Mouse (Mus musculus) hindbrain, postnatal 0 days (tissue): ENCODE results near the gene Prpf31. TPM values are rescaled to one million over a fixed set of nuclear protein-coding genes. Genes with fewer than 3 reads are reported as not detected.

Experiments used
- ATAC-seq: fragments of 200-750 bp; cut with Nextera tagmentation; 2 replicates; pipeline ENCODE4 v1.8.0; 2017; ENCODE audit warnings: mild to moderate bottlenecking, moderate TSS enrichment, moderate library complexity
- DNase-seq: peaks from one replicate; pipeline ENCODE4 v3.0.0-alpha.2; 2015; ENCODE audit warnings: low spot score
- H3K27ac ChIP-seq: fragments of 300-500 bp; sonication (generic); 2 replicates; pipeline ENCODE4 v1.5.1; 2014; ENCODE audit warnings: mild to moderate bottlenecking
- H3K27me3 ChIP-seq: fragments of 300-500 bp; sonication (generic); 2 replicates; pipeline ENCODE4 v1.6.1; 2014; ENCODE audit warnings: low read length, mixed read lengths; ENCODE audit not compliant: insufficient read depth
- H3K36me3 ChIP-seq: fragments of 300-500 bp; sonication (generic); 2 replicates; pipeline ENCODE4 v1.6.1; 2014; ENCODE audit warnings: low read length, mixed read lengths; ENCODE audit not compliant: insufficient read depth
- H3K4me1 ChIP-seq: fragments of 300-500 bp; sonication (generic); 2 replicates; pipeline ENCODE4 v1.6.1; 2014; ENCODE audit warnings: antibody characterized with exemption, low read length, mixed read lengths; ENCODE audit not compliant: insufficient read depth
- H3K4me2 ChIP-seq: fragments of 300-500 bp; sonication (generic); 2 replicates; pipeline ENCODE4 v1.6.1; 2014; ENCODE audit warnings: low read depth, mild to moderate bottlenecking, low read length, moderate library complexity, mixed read lengths
- H3K4me3 ChIP-seq: fragments of 300-500 bp; sonication (generic); 2 replicates; pipeline ENCODE4 v1.5.1; 2014; ENCODE audit warnings: low read length
- H3K9ac ChIP-seq: fragments of 300-500 bp; sonication (generic); replicated peaks from 2 replicates; pipeline ENCODE4 v1.6.1; 2014; ENCODE audit warnings: mild to moderate bottlenecking, low read length, moderate library complexity, mixed read lengths
- H3K9me3 ChIP-seq: fragments of 300-500 bp; sonication (generic); 2 replicates; pipeline ENCODE4 v1.6.1; 2016; ENCODE audit warnings: low read length, mixed read lengths
- CTCF ChIP-seq: IDR thresholded peaks from 2 replicates; pipeline ENCODE4 v1.5.1; 2016; ENCODE audit warnings: antibody characterized with exemption, control low read depth, low read depth
- WGBS: fragments of 180-500 bp; shearing (Covaris S2); extraction: QIAGEN DNeasy Blood & Tissue Kit; methylation state at CpG from one replicate; pipeline ENCODE4 v1.1.7; 2014; 5-methylcytosine and 5-hydroxymethylcytosine counted together
- microRNA-seq, 2 experiments: library from miRNA; unstranded; fragments of <30 nt; microRNA quantifications; one replicate each; pipeline ENCODE4; 2016
- polyA plus RNA-seq: library from polyadenylated mRNA; unstranded; fragments of >200 nt; fragmentation: Nextera tagmentation; extraction: Ambion mirVana; gene quantifications from 2 replicates; pipeline ENCODE4 v1.2.1, GENCODE M21; 2015
- total RNA-seq: library from RNA; depleted of rRNA; stranded (reverse); fragments of >200 nt; gene quantifications from 2 replicates; pipeline ENCODE4 v1.2.3, GENCODE M21; 2014; rRNA removed

The Prpf31 gene
- total and polyA plus RNA-seq, 2 experiments from 2014 or later, result 50.8 to 77.6 TPM

DNA sequence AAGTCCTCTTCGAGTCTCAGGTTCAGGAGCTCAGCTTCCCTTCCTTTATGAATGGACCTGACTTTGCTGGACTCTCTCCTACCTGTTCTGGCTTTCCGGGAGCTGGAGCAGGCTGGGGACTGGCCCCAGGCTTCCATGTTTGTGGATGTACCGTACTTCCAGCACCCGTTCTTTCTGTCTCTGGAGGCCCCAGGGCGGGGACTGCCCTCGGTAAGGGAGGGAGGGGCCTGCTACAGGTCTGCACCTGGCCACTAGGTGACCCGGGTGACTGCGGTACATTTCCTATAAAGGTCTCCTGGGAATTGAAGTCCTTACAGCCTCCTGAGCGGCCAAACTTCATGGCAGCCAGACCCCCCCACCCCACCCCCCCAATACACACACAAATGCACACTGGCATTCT is 47.6 kb downstream of the Prpf31 start, which contains the start of gene Tmc4:
Gene Tmc4, minus strand, starts transcription at position 212 of the 400 bp plus-strand sequence.
- Histone ChIP-seq H3K4me1 (no peaks in the 10 kb centered on the region), H3K9me3 (no peaks in the 10 kb centered on the region), H3K9ac (no peak within 1 kb of the TSS), H3K4me3 (no peak within 1 kb of the TSS), H3K27ac (no peak within 1 kb of the TSS), H3K27me3 (no peaks in the 10 kb centered on the region), H3K36me3 (peaks cover 18% of the 10 kb centered on the region; the same call in 1 of the 2 replicates), H3K4me2 (no peak within 1 kb of the TSS)
- no peak for ATAC-seq
- WGBS, result 56% methylated on average over 9 of the region's 9 CpGs
- no peak for DNase-seq
- TF ChIP-seq CTCF, result no peak

DNA sequence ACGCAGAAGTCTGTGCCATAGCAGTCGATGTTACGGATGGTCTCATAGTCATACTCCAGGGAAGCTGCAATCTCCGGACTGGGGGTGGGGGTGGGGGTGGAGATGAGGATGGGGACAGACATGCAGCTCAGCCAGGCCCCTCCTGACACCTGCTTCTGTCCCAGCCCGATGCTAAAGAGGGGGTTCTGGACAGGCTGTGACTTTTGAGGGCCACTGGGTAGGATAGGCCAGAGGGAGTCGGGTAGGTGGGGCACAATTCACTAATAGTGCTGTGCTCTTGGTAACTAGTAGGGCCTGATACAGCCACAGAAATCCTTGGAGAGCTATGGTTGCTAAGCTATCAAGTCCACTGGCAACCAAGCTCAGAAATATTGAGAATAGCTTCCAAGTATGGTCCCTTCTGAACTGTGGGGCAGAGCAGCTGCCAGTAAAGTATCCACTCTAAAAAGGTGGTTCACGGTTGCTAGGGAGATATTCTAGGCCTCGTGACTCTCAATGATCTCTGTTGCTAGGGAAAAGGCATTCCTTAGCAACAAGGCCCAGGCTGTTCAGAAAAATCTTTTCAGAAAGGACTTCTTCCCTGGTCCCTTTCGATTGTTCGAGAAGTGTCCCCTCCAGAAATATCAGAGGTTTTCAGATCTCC is 54.2 kb downstream of the Prpf31 start:
- Histone ChIP-seq H3K4me2 (no peak overlapping the region), H3K9me3 (no peaks in the 10 kb centered on the region), H3K27ac (peak overlapping the region; percentile 37; the same call in 1 of the 2 replicates), H3K27me3 (no peaks in the 10 kb centered on the region), H3K4me1 (0 out of 2 replicates have a peak, but pooled peaks cover 3% of the 10 kb centered on the region), H3K36me3 (peaks cover 23% of the 10 kb centered on the region; the same call in 1 of the 2 replicates), H3K9ac (no peak overlapping the region), H3K4me3 (no peak overlapping the region)
- ATAC-seq, result peak; percentile 71
- no peak for TF ChIP-seq CTCF
- peak; percentile 67 for DNase-seq
- WGBS, result 33% methylated on average over 10 of the region's 10 CpGs

GRCm38 (mm10) chr7:3684698-3685097 is 54.9 kb downstream of the Prpf31 start:
- TF ChIP-seq CTCF, result no peak
- H3K27me3 ChIP-seq, result no peaks in the 10 kb centered on the region
- peak overlapping the region; percentile 37; the same call in 1 of the 2 replicates for H3K27ac ChIP-seq
- H3K4me2 ChIP-seq, result no peak overlapping the region
- 61% methylated on average over 8 of the region's 8 CpGs for WGBS
- ATAC-seq (peak; percentile 31; the same call in 1 of the 2 replicates), DNase-seq (no peak)
- H3K9ac ChIP-seq, result no peak overlapping the region
- no peaks in the 10 kb centered on the region for H3K9me3 ChIP-seq
- peaks cover 23% of the 10 kb centered on the region; the same call in 1 of the 2 replicates for H3K36me3 ChIP-seq
- 0 out of 2 replicates have a peak, but pooled peaks cover 3% of the 10 kb centered on the region for H3K4me1 ChIP-seq
- no peak overlapping the region for H3K4me3 ChIP-seq

DNA sequence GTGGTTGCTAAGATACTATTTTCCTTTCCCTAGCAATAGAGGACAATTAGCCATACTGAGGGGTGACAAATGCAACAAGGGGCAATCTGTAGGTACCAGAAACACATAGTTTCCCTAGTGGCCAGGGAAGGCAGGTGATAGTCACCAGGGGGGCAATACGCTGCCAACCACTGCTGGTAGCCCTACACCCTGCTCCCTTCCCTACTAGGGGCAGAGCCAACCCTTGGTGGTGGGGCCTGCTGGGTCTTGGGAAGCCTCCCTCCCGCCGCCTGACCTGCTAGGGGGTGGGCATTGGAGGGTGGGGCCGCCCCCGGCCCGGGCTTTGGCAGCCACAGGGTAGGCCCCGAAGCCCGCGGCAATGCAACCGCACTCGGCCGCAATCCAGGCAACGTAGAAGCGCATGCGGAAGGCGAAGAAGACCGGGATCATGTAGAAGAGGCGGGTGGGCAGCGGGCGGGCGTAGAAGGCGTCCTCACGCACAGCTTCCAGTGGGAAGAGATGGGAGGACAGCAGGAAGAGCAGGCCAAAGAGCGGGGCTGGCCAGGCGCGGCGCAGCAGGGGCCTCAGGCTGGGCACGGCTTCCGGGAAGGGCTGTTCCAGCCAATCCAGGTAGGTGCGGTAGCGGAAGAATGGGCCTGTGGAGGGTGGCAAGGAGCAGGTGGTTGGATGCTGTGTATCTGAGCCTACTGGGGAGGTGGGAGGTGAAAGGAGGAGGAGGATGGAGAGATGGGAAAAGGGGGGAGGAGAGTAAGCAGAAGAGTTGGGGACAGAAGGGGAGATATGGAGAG is 55.8 kb downstream of the Prpf31 start:
- no peaks in the 10 kb centered on the region for H3K9me3 ChIP-seq
- no peak for TF ChIP-seq CTCF
- H3K4me2 ChIP-seq, result no peak overlapping the region
- H3K4me1 ChIP-seq, result 0 out of 2 replicates have a peak, but pooled peaks cover 3% of the 10 kb centered on the region
- ATAC-seq, result no peak
- H3K36me3 ChIP-seq, result peaks cover 18% of the 10 kb centered on the region; the same call in 1 of the 2 replicates
- peak overlapping the region; percentile 37; the same call in 1 of the 2 replicates for H3K27ac ChIP-seq
- no peak overlapping the region for H3K9ac ChIP-seq
- no peak for DNase-seq
- WGBS, result 81% methylated on average over 31 of the region's 31 CpGs
- no peaks in the 10 kb centered on the region for H3K27me3 ChIP-seq
- H3K4me3 ChIP-seq, result no peak overlapping the region

GRCm38 (mm10) chr7:3691919-3692318 is 62.1 kb downstream of the Prpf31 start:
- Histone ChIP-seq H3K9ac (peak overlapping the region; percentile 93), H3K27ac (peak overlapping the region; percentile 94), H3K4me2 (peak overlapping the region; percentile 73), H3K9me3 (no peaks in the 10 kb centered on the region), H3K4me1 (peaks cover 8% of the 10 kb centered on the region; the same call in 1 of the 2 replicates), H3K4me3 (peak overlapping the region; percentile 89), H3K36me3 (peaks cover 11% of the 10 kb centered on the region; the same call in 1 of the 2 replicates), H3K27me3 (no peaks in the 10 kb centered on the region)
- TF ChIP-seq CTCF, result no peak
- DNase-seq (no peak), ATAC-seq (no peak)
- WGBS, result 43% methylated on average over 3 of the region's 3 CpGs

Small RNA genes lying within 50 kb of the gene (microRNA-seq; reads per million reads assigned to microRNA genes)
- gene Gm25100 (0 reads per million in 2 experiments), gene Mir3572 (1.8 to 4.4 reads per million in 2 experiments)

Other genes starting within 250 kb of the Prpf31 start
- 36.5 and 49.0 TPM in 2 replicates for gene Cacng8, start 239.3 kb upstream of the Prpf31 start, total RNA-seq
- gene Cacng8, start 239.3 kb upstream of the Prpf31 start, polyA plus RNA-seq, result 15.0 and 16.1 TPM in 2 replicates
- gene Cacng6, start 205.8 kb upstream of the Prpf31 start, total RNA-seq, result not detected in 2 replicates
- 0.26 and 0.28 TPM in 2 replicates for gene Cacng6, start 205.8 kb upstream of the Prpf31 start, polyA plus RNA-seq
- gene Tarm1, start 127.4 kb upstream of the Prpf31 start, total RNA-seq, result not detected in 2 replicates
- gene Tarm1, start 127.4 kb upstream of the Prpf31 start, polyA plus RNA-seq, result 0.10 TPM in 1 of 2 replicates, not detected in the other
- gene Oscar, start 13.8 kb upstream of the Prpf31 start, total RNA-seq, result 0.50 and 1.1 TPM in 2 replicates
- gene Oscar, start 13.8 kb upstream of the Prpf31 start, polyA plus RNA-seq, result 0.35 and 0.60 TPM in 2 replicates
- gene Ndufa3, start 12.6 kb upstream of the Prpf31 start, total RNA-seq, result 235 and 572 TPM in 2 replicates
- gene Ndufa3, start 12.6 kb upstream of the Prpf31 start, polyA plus RNA-seq, result 664 and 717 TPM in 2 replicates
- gene Tfpt, start 56 bp upstream of the Prpf31 start, total RNA-seq, result 14.2 and 17.3 TPM in 2 replicates
- 31.4 and 35.9 TPM in 2 replicates for gene Tfpt, start 56 bp upstream of the Prpf31 start, polyA plus RNA-seq
- gene Cnot3, start 15.3 kb downstream of the Prpf31 start, total RNA-seq, result 23.7 and 26.0 TPM in 2 replicates
- 26.4 and 29.8 TPM in 2 replicates for gene Cnot3, start 15.3 kb downstream of the Prpf31 start, polyA plus RNA-seq
- 2.2 and 3.6 TPM in 2 replicates for gene Leng1, start 35.9 kb downstream of the Prpf31 start, total RNA-seq
- 10.9 and 13.2 TPM in 2 replicates for gene Leng1, start 35.9 kb downstream of the Prpf31 start, polyA plus RNA-seq
- gene Tmc4, start 47.6 kb downstream of the Prpf31 start, total RNA-seq, result 3.5 and 4.2 TPM in 2 replicates
- gene Tmc4, start 47.6 kb downstream of the Prpf31 start, polyA plus RNA-seq, result 3.5 and 4.4 TPM in 2 replicates
- gene Tsen34, start 62.9 kb downstream of the Prpf31 start, total RNA-seq, result 408 and 417 TPM in 2 replicates
- gene Tsen34, start 62.9 kb downstream of the Prpf31 start, polyA plus RNA-seq, result 254 and 255 TPM in 2 replicates
- gene Mboat7, start 63.5 kb downstream of the Prpf31 start, total RNA-seq, result 212 and 229 TPM in 2 replicates
- gene Mboat7, start 63.5 kb downstream of the Prpf31 start, polyA plus RNA-seq, result 117 and 119 TPM in 2 replicates
- 545 and 569 TPM in 2 replicates for gene Rps9, start 74.0 kb downstream of the Prpf31 start, total RNA-seq
- gene Rps9, start 74.0 kb downstream of the Prpf31 start, polyA plus RNA-seq, result 743 and 752 TPM in 2 replicates
- gene Pirb, start 90.4 kb downstream of the Prpf31 start, total RNA-seq, result 0.37 TPM in 1 of 2 replicates, not detected in the other
- gene Pirb, start 90.4 kb downstream of the Prpf31 start, polyA plus RNA-seq, result 0.39 and 0.47 TPM in 2 replicates
- not detected in 2 replicates for gene Gm15448, start 195.7 kb downstream of the Prpf31 start, total RNA-seq
- gene Gm15448, start 195.7 kb downstream of the Prpf31 start, polyA plus RNA-seq, result not detected in 2 replicates
- gene Pira2, start 215.1 kb downstream of the Prpf31 start, total RNA-seq, result not detected in 2 replicates
- not detected in 2 replicates for gene Pira2, start 215.1 kb downstream of the Prpf31 start, polyA plus RNA-seq